Mouse (Mus musculus) right cerebral cortex, postnatal 25 days (tissue): ENCODE data around the gene Zscan26.

ENCODE experiments used
- DNase-seq: peaks from one replicate; pipeline ENCODE4 v3.0.0; 2022

Zscan26 gene

GRCm38 (mm10) chr13:21423301-21423700 is 30.2 kb downstream of the Zscan26 start:
- DNase-seq = no peak

- DNase-seq = no peak
Observed at GRCm38 (mm10) chr13:21418865-21419264, 34.7 kb downstream of the Zscan26 start.

- peak; percentile 12 for DNase-seq
Observed at GRCm38 (mm10) chr13:21417298-21418010, 36.1 kb downstream of the Zscan26 start.

- DNase-seq = no peak
Observed at GRCm38 (mm10) chr13:21415750-21416149, 37.8 kb downstream of the Zscan26 start.

GRCm38 (mm10) chr13:21415266-21415665 is 38.3 kb downstream of the Zscan26 start:
- DNase-seq = no peak

GRCm38 (mm10) chr13:21414231-21415212 is 39.0 kb downstream of the Zscan26 start:
- no peak for DNase-seq

GRCm38 (mm10) chr13:21408805-21409459 is 44.6 kb downstream of the Zscan26 start:
- no peak for DNase-seq

- DNase-seq = peak; percentile 89
Observed at GRCm38 (mm10) chr13:21407969-21408804, 45.3 kb downstream of the Zscan26 start.

- DNase-seq = no peak
Observed at GRCm38 (mm10) chr13:21407341-21407740, 46.2 kb downstream of the Zscan26 start.

- DNase-seq = no peak
Observed at GRCm38 (mm10) chr13:21402848-21403247, 50.7 kb downstream of the Zscan26 start.

GRCm38 (mm10) chr13:21402287-21402846 is 51.2 kb downstream of the Zscan26 start, which contains the start of gene Zkscan3:
Gene Zkscan3, minus strand, starts transcription at chr13:21402755.
- DNase-seq = peak; percentile 81

- no peak for DNase-seq
Observed at GRCm38 (mm10) chr13:21401636-21402286, 51.8 kb downstream of the Zscan26 start.

GRCm38 (mm10) chr13:21401166-21401565 is 52.4 kb downstream of the Zscan26 start:
- no peak for DNase-seq

GRCm38 (mm10) chr13:21397486-21397885 is 56.0 kb downstream of the Zscan26 start:
- DNase-seq = no peak

GRCm38 (mm10) chr13:21396048-21396447 is 57.5 kb downstream of the Zscan26 start:
- peak; percentile 13 for DNase-seq

GRCm38 (mm10) chr13:21395623-21396022 is 57.9 kb downstream of the Zscan26 start:
- DNase-seq = no peak

GRCm38 (mm10) chr13:21395211-21395610 is 58.3 kb downstream of the Zscan26 start:
- no peak for DNase-seq
